Mouse (Mus musculus): ENCODE results near the gene Triml1. TPM values are rescaled to one million over a fixed set of nuclear protein-coding genes. Genes with fewer than 3 reads are reported as not detected.

Gene Triml1
- total RNA-seq (2021), result not detected
- long read RNA-seq, experiment 1, result 0 reads
- long read RNA-seq, experiment 2, result 0 reads

GRCm38 (mm10) chr8:43141386-43141785 lies at the start of gene Triml1:
Gene Triml1, minus strand, starts transcription at chr8:43141486.
- intact Hi-C loops (cut with DNase I), result no loop called here
- DNase-seq (ENCODE audit: low spot score in 2 of 2), result no peak

- DNase-seq (ENCODE audit: low spot score in 2 of 2), result no peak
- intact Hi-C loops (cut with DNase I), result no loop called here
These were observed 41.0 kb upstream of the Triml1 start for GRCm38 (mm10) chr8:43182281-43182680.

- DNase-seq (ENCODE audit: low spot score in 2 of 2), result no peak
- intact Hi-C loops (cut with DNase I), result no loop called here
These were observed 38.9 kb upstream of the Triml1 start, which contains the start of gene Triml2 for GRCm38 (mm10) chr8:43180054-43180690. Gene Triml2, plus strand, starts transcription at chr8:43180541.

DNA sequence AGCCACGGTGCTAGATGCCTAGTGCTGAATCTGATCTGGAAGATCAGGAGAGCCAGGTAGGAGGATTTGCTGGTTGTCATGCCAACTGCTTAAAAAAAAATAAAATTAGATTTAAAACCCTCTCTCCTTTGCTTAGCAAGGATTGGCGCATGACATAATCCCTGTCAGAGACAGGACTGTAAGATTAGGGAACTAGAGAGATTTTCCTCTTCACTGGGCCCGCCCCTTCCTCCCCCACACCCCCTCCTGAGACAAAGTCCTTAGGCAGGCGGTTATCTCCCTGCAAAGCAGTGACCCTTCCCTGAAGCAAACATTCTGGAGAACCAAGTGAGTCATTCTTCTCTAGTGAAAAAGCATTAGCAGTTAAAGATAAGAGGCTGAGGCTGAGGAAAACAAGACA lies 37.9 kb upstream of the Triml1 start:
- intact Hi-C loops (cut with DNase I), result no loop called here
- DNase-seq (ENCODE audit: low spot score in 2 of 2), result peak; percentile 9 to 12

- intact Hi-C loops (cut with DNase I), result no loop called here
- DNase-seq (ENCODE audit: low spot score in 2 of 2), result no peak
These were observed 37.0 kb upstream of the Triml1 start for GRCm38 (mm10) chr8:43178263-43178662.

GRCm38 (mm10) chr8:43176766-43177486 lies 35.6 kb upstream of the Triml1 start:
- DNase-seq (ENCODE audit: low spot score in 2 of 2), result no peak
- intact Hi-C loops (cut with DNase I), result no loop called here

- peak in 1 of 2 experiments; percentile 14 for DNase-seq (ENCODE audit: low spot score in 2 of 2)
These were observed 28.0 kb upstream of the Triml1 start for GRCm38 (mm10) chr8:43169249-43169755.

DNA sequence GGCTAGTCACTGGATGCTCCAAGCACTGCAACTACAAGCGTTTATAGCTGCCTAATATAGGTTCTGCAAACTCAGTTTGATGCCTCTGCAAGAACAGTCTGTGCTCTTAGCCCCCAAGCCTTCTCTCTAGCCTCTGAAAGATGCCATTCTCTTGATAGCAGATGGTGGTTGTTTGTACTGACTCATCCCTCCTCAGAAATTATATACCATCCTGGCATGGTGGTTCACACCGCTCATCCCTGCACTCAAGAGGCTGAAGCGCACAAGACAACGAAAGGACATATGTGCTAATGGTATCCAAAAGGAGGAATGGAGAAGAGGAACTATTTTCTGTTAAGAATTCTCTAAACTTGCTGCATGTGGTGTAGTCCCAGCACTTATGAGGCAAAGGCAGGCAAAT lies 26.8 kb upstream of the Triml1 start:
- DNase-seq (ENCODE audit: low spot score in 2 of 2), result peak in 1 of 2 experiments; percentile 15
- intact Hi-C loops (cut with DNase I), result no loop called here

More at GRCm38 (mm10) chr8:43169249-43169755, 28.0 kb upstream of the Triml1 start:
- intact Hi-C loops (cut with DNase I), result no loop called here

GRCm38 (mm10) chr8:43164453-43164852 lies 23.2 kb upstream of the Triml1 start:
- no peak for DNase-seq (ENCODE audit: low spot score in 2 of 2)
- intact Hi-C loops (cut with DNase I), result no loop called here

DNA sequence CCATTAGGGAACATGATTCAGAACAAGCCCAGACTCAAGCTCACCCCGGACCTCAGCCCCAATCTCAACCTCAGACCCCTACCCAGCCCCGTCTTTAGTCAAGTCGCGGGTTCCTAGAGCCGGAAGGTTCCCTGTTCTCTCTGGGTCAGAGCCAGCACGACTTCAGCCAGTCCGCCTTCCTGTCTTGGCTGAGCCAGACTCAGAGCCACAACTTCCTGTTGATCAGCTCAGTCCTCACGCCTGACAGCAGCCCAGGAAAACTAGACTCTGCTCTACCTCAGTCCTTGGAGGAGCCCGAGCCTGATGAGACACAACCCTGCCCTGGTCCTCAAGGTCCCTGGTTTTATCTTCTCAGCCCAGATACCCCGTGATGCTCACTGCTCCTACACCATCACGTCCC lies 22.0 kb upstream of the Triml1 start:
- intact Hi-C loops (cut with DNase I), result no loop called here
- DNase-seq (ENCODE audit: low spot score in 2 of 2), result no peak

GRCm38 (mm10) chr8:43149307-43149706 lies 8.0 kb upstream of the Triml1 start:
- intact Hi-C loops (cut with DNase I), result no loop called here
- DNase-seq (ENCODE audit: low spot score in 2 of 2), result no peak

DNA sequence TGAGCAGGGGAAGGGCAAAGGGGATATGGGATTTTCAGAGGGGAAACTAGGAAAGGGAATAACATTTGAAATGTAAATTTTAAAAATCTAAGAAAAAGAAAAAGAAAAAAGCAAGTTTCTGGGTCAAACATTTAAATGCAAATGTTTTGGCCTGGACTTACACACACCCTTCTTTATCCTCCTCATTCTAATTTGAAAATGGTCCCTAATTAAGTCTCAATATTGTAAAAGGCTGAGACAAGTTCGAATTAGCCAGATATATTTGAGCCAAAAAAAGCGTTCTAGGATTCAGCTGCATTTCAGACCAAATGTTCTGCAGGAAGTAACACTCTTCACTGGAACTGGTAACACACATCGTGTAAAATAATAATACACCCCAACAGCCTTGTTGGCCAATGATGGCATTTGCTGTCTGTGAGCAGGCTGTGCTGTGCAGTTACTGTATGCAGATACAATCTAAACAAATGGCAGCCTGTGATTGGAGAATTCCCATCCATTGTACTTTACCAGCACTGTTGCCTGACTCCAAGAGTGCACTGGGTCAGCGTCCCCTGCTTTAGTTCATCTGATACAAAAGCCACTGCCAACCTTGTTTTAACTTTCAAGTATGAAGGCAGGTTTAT lies 30.0 kb downstream of the Triml1 start:
- DNase-seq (ENCODE audit: low spot score in 2 of 2), result no peak

More for the DNA sequence above, 30.0 kb downstream of the Triml1 start:
- intact Hi-C loops (cut with DNase I), result no loop called here

Other genes with a start within 250 kb of the Triml1 start
- gene Triml2, start 39.1 kb upstream of the Triml1 start, total RNA-seq (2021), result under 1 TPM in 1 of 2 experiments, not detected in 1; 0.23 TPM
- gene Zfp42, start 165.5 kb upstream of the Triml1 start, total RNA-seq (2021), result not detected

Data from left cerebral cortex, postnatal 14 days (tissue).